Mouse (Mus musculus) embryonic facial prominence, embryonic 15.5 days (tissue): Measurements from ENCODE around the gene Immp2l. TPM values are rescaled to one million over a fixed set of nuclear protein-coding genes. Genes with fewer than 3 reads are reported as not detected.
"Not testable (repeated sequence)": the region's sequence is repeated elsewhere in the genome, so short reads cannot be mapped to it uniquely, and the experiment has no call there.

Source experiments
- ATAC-seq: fragments of 200-750 bp; cut with Nextera tagmentation; 2 replicates; pipeline ENCODE4 v1.8.0; 2017; ENCODE audit warnings: low read depth, moderate TSS enrichment; ENCODE audit not compliant: insufficient number of reproducible peaks, low FRiP score, low TSS enrichment
- H3K27ac ChIP-seq: fragments of 300-500 bp; sonication (generic); replicated peaks from 2 replicates; pipeline ENCODE4 v1.5.1; 2015; ENCODE audit warnings: mild to moderate bottlenecking, inconsistent platforms
- H3K27me3 ChIP-seq: fragments of 300-500 bp; sonication (generic); 2 replicates; pipeline ENCODE4 v1.6.1; 2015; ENCODE audit warnings: inconsistent platforms
- H3K36me3 ChIP-seq: fragments of 300-500 bp; sonication (generic); 2 replicates; pipeline ENCODE4 v1.6.1; 2015; ENCODE audit warnings: mild to moderate bottlenecking, inconsistent platforms
- H3K4me1 ChIP-seq: fragments of 300-500 bp; sonication (generic); 2 replicates; pipeline ENCODE4 v1.6.1; 2015; ENCODE audit warnings: inconsistent platforms
- H3K4me2 ChIP-seq: fragments of 300-500 bp; sonication (generic); replicated peaks from 2 replicates; pipeline ENCODE4 v1.6.1; 2015; ENCODE audit warnings: mild to moderate bottlenecking, inconsistent platforms
- H3K4me3 ChIP-seq: fragments of 300-500 bp; sonication (generic); replicated peaks from 2 replicates; pipeline ENCODE4 v1.5.1; 2015; ENCODE audit warnings: mild to moderate bottlenecking, inconsistent platforms
- H3K9ac ChIP-seq: fragments of 300-500 bp; sonication (generic); 2 replicates; pipeline ENCODE4 v1.6.1; 2015; ENCODE audit warnings: inconsistent platforms
- H3K9me3 ChIP-seq: fragments of 300-500 bp; sonication (generic); replicated peaks from 2 replicates; pipeline ENCODE4 v1.6.1; 2016; ENCODE audit warnings: inconsistent platforms
- WGBS: fragments of 180-500 bp; shearing (Covaris S2); methylation state at CpG from one replicate; pipeline ENCODE4 v1.1.7; 2015; 5-methylcytosine and 5-hydroxymethylcytosine counted together
- polyA plus RNA-seq: library from polyadenylated mRNA; unstranded; fragments of >200 nt; fragmentation: Nextera tagmentation; extraction: Ambion mirVana; gene quantifications from 2 replicates; pipeline ENCODE4 v1.2.1, GENCODE M21; 2015

Immp2l gene
- 11.0 and 11.2 TPM in 2 replicates for polyA plus RNA-seq

DNA sequence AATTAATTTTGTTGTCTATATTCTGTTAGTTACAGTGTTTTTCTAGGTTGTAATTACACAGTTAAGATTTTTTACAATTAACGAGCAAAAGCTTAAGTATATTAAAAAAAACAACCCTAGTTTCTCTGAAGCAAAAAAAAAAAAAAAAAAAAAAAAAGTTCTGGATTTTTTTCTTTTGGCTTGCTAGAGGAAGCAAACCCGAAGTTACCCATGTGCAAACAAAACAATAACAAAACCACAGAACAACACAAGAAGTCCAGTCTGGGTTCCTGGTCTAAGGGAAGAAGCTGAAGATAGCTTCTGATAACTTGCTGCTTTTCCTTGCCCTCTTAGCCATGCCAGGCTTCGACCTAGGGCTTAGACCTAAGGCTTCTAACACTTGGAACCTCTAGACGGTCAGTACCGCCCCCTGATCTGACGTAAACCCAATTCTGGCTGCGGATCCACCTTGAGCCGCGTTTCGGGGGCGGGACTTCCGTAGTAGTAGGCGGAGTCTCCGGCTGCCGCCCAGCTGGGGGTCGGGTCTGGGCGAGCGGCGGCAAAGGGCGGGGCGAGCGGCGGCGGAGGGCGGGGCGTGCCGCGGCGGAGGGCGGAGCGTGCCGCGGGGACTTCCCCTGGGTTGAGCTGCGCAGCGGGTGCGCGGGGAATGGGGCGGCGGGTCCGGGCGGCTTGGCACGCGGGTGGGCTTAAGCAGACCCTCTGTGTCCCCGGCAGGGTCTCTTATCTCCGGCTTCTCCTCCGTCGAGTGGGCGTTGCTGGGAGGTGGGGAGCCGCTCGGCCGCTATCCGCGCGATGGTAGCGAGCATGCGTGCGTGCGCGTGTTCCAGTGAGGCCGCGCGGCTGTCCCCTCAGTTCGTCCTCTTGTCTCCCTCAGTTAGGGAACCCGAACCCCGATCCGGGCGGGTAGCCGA, at the start of gene Immp2l:
Immp2l (plus strand) TSS at position 580 of the 911 bp plus-strand sequence.
- Histone ChIP-seq H3K9ac (peak within 1 kb of the TSS; percentile 63), H3K27ac (peak within 1 kb of the TSS; percentile 66), H3K4me1 (no peaks in the 10 kb centered on the region), H3K36me3 (no peaks in the 10 kb centered on the region), H3K9me3 (no peaks in the 10 kb centered on the region), H3K4me3 (peak within 1 kb of the TSS; percentile 63), H3K4me2 (peak within 1 kb of the TSS; percentile 76), H3K27me3 (no peaks in the 10 kb centered on the region)
- 3% methylated on average over 53 of the region's 68 CpGs for WGBS
- peak; percentile 97 for ATAC-seq

DNA sequence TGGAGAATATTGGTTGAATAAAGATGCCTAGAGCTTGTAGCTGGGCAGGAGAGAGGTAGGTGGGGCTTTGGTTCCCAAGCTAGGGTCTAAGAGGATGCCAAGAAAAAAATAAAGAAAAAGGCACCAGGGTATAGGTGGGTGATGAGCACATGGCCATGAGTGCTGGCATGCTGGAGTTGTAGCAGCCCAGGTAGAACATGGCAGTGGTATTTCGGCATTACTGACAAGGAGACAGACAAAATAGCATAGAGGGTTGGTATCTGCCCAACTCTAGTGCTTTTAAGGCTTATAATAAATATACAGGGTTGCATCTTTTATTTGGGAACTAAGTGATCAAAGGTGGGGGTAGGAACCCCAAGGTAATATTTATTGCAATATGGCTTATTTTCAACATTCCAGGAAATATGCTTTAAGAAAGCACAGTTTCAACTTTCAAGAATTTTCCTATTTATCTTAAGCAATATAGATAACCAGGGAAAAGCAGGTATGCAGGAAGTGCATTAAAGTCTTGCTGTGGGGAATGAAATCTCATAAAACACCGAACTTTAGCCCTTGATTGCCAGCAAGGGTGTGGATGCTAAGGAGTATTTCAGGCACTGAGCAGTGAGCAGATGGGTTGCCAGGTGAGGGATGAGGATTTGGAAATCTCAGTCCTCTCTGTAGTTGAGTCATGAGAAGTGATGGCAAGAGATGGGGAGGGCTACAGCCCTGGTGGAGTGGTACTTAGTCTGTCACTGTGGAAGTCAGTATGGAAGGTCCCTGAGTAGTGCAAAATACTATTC, 45.0 kb upstream of the Immp2l start:
- no peaks in the 10 kb centered on the region for H3K4me1 ChIP-seq
- WGBS: 92% methylated on average over 2 of the region's 2 CpGs
- ATAC-seq: no peak
- H3K27ac ChIP-seq: no peak overlapping the region
- no peak overlapping the region for H3K9ac ChIP-seq
- no peaks in the 10 kb centered on the region for H3K36me3 ChIP-seq
- H3K9me3 ChIP-seq: no peaks in the 10 kb centered on the region
- no peaks in the 10 kb centered on the region for H3K27me3 ChIP-seq
- no peak overlapping the region for H3K4me3 ChIP-seq
- H3K4me2 ChIP-seq: no peak overlapping the region

DNA sequence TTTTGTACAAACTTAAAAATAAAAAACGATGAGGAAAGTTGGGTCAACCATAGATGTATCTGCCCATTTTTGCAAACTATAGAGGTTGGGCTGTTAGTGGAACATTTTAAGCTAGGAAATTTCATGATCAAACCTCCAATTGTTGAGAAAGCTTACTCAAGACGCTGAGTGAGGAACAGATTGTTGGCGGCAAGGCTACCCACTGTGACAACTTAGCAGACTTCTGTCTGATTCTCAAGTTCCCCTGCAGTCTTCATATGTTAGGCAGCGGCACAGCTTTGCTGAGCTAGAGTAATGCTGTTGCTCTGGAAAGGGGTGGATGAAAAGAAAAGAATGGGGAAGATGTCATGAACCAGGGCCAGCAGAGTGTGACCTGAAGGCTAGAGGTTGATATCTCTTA, 44.2 kb upstream of the Immp2l start:
- Histone ChIP-seq H3K4me2 (no peak overlapping the region), H3K4me3 (no peak overlapping the region), H3K36me3 (no peaks in the 10 kb centered on the region), H3K9ac (no peak overlapping the region), H3K4me1 (no peaks in the 10 kb centered on the region), H3K27ac (no peak overlapping the region), H3K27me3 (no peaks in the 10 kb centered on the region), H3K9me3 (no peaks in the 10 kb centered on the region)
- WGBS: 79% methylated on average over 4 of the region's 4 CpGs
- ATAC-seq: no peak

DNA sequence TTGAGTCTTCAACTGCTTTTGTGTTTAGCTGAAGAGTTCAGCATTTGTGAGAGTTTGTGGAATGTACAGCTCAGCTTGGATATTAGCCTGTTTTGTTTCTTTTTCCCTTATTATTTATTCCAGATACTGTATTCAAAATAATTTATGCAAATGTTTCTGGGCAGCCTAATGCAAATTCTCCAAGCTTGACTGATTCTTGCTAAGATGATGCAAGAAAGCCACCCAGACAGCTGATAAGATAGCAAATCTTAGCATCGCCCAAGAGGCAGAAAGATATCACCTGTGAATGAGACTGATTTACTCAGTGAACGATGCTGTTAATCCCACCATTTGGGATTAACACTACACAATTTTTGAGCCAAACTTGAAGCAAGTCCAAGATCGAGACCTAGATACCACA, 43.7 kb upstream of the Immp2l start:
- 65% methylated on average over 3 of the region's 3 CpGs for WGBS
- H3K4me1 ChIP-seq: no peaks in the 10 kb centered on the region

DNA sequence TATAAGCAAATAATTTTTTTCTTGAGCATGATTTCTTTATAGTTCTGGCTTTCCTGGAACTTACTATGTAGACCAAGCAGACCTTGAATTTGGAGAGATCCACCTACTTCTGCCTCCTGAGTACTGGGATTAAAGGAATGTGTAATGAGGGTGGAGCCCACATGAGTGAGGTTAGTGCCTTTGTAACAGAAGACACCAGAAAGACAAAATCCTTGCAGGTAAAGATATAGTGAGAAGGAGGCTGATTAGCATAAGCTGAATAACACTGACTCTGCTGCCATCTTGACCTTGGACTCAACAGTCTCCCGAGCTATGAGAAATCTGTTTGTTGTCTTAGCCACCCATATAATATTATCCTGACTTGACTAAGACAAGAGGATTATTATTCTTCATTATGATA, 40.9 kb upstream of the Immp2l start:
- Histone ChIP-seq H3K9me3 (no peaks in the 10 kb centered on the region), H3K4me2 (no peak overlapping the region), H3K27me3 (no peaks in the 10 kb centered on the region), H3K4me3 (no peak overlapping the region), H3K4me1 (no peaks in the 10 kb centered on the region), H3K9ac (no peak overlapping the region), H3K36me3 (no peaks in the 10 kb centered on the region), H3K27ac (no peak overlapping the region)
- WGBS: 78% methylated on average over 1 of the region's 1 CpGs
- no peak for ATAC-seq

More for the DNA sequence above, 43.7 kb upstream of the Immp2l start:
- H3K27me3 ChIP-seq: no peaks in the 10 kb centered on the region
- ATAC-seq: no peak
- no peak overlapping the region for H3K4me2 ChIP-seq
- H3K4me3 ChIP-seq: no peak overlapping the region
- no peak overlapping the region for H3K27ac ChIP-seq
- H3K9me3 ChIP-seq: no peaks in the 10 kb centered on the region
- H3K9ac ChIP-seq: no peak overlapping the region
- H3K36me3 ChIP-seq: no peaks in the 10 kb centered on the region

DNA sequence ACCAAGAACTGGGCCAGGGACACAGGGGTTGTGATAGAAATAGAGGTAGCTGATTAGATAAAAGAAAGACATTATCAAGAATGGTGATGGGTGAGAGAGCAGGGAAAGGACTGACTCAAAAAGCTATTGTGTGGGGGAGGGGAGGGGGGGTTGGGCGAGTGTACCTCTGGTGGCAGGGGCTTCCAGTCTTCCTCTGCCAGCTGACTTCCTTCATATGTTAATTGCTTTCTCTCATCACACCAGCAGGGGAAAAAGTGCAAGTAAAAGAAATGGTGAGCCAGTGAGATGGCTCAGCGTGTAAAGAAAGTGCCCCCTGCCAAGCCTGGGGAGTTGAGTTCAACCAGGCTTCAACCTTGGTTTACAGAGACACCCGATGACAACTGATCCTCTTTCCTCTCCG, 39.2 kb upstream of the Immp2l start:
- Histone ChIP-seq H3K36me3 (no peaks in the 10 kb centered on the region), H3K27ac (no peak overlapping the region), H3K9ac (no peak overlapping the region), H3K4me2 (no peak overlapping the region), H3K4me3 (no peak overlapping the region), H3K27me3 (no peaks in the 10 kb centered on the region), H3K9me3 (no peaks in the 10 kb centered on the region), H3K4me1 (no peaks in the 10 kb centered on the region)
- 26% methylated on average over 4 of the region's 4 CpGs for WGBS
- ATAC-seq: no peak

DNA sequence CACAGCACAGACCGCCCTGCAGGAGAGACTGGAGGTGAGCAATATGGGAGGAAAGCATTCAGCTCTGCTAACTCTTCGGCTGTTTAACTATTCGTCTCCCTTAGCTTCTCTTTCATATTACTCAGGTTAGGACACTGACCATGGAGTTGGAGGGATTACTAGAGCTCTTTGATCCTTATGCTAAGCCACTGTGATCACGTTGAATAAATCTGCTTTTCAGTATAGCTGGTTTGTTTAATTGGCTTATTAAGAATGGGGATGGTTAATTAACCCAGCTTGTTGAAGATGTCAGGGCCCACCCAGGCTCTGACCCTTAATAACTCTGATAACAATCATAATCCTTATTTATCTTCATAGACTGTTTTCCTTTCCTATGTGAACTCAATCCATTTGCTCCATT, 38.1 kb upstream of the Immp2l start:
- no peaks in the 10 kb centered on the region for H3K36me3 ChIP-seq
- no peak overlapping the region for H3K9ac ChIP-seq
- no peak for ATAC-seq
- no peak overlapping the region for H3K4me2 ChIP-seq
- H3K4me1 ChIP-seq: no peaks in the 10 kb centered on the region
- H3K27ac ChIP-seq: no peak overlapping the region
- H3K9me3 ChIP-seq: no peaks in the 10 kb centered on the region
- no peak overlapping the region for H3K4me3 ChIP-seq
- 71% methylated on average over 4 of the region's 4 CpGs for WGBS
- no peaks in the 10 kb centered on the region for H3K27me3 ChIP-seq

DNA sequence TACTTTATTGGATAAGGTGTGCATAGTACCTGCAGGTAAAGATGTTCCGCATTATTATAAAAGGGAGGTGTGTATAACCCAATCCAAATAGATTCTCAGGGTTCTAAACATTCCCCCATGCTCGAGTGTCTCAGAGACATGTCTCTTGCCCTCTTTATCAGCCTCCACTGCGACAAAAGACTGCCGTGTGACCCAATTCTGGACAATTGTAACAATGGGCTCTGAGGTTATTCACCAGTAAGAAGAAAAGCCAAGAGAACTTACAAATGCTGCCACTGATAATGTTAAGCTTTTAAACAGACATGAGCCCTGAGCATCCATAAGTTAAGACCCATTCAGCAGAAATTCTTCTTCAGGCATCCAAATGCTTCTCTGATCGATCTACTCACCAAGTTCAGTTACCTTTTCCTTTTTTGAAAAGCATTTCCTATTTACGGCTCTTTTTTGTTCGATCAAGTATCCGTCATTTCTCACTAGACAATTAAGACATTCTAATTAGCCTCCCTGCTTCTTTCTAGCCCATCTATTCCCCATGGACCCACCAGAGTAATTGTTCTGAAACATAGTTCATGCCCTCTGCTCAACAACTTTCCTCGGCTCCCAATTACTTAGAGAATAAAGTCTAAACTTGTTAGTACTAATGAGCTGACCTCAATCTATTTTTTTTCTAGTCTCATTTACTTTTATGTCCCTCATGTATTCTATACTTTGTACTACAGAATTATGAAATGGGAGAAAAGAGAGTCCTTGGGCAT, 35.4 kb upstream of the Immp2l start:
- no peaks in the 10 kb centered on the region for H3K27me3 ChIP-seq
- no peak for ATAC-seq
- no peaks in the 10 kb centered on the region for H3K4me1 ChIP-seq
- no peak overlapping the region for H3K9ac ChIP-seq
- no peak overlapping the region for H3K4me2 ChIP-seq
- no peak overlapping the region for H3K4me3 ChIP-seq
- no peaks in the 10 kb centered on the region for H3K36me3 ChIP-seq
- H3K9me3 ChIP-seq: no peaks in the 10 kb centered on the region
- H3K27ac ChIP-seq: no peak overlapping the region
- 83% methylated on average over 9 of the region's 9 CpGs for WGBS

DNA sequence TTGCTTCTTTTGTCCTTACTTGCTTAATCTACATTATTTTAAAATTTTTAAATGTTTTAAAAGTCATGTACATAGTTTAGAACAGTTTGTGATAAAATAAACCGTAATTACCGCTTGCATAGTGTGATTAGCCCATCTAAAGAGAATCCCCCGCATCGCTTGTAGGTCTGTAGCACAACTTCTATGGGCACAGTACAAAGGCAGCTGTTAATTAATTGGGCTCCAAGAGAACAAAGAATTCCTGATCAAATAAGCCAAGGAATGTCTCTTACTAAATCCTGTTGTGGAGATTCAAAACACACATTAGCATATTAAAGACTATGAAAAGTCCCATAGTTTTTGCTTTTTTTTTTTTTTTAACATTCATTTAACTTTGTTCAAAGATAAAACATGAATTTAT, 32.2 kb upstream of the Immp2l start:
- 82% methylated on average over 4 of the region's 4 CpGs for WGBS
- no peak overlapping the region for H3K4me3 ChIP-seq
- no peaks in the 10 kb centered on the region for H3K36me3 ChIP-seq
- H3K9me3 ChIP-seq: no peaks in the 10 kb centered on the region
- H3K4me1 ChIP-seq: no peaks in the 10 kb centered on the region
- no peak for ATAC-seq
- no peak overlapping the region for H3K9ac ChIP-seq
- H3K27me3 ChIP-seq: no peaks in the 10 kb centered on the region
- H3K4me2 ChIP-seq: no peak overlapping the region
- no peak overlapping the region for H3K27ac ChIP-seq

DNA sequence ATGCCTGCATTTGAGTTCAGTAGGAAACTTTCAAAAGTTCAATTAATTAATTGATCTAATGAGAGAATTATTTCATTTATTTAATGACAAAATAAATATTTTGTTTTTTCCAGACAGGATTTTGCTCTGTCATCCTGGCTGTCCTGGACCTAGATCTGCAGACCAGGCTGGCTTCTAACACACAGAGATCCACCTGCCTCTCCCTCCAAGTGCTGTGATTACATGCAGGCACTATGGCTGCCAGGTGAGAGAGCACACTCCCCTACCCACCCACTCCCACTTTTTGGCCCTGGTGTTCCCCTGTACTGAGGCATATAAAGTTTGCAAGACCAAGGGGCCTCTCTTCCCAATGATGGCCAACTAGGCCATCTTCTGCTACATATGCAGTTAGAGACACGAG, 31.7 kb upstream of the Immp2l start:
- H3K9me3 ChIP-seq, ATAC-seq: not testable (repeated sequence)
- WGBS: 86% methylated on average over 1 of the region's 1 CpGs

DNA sequence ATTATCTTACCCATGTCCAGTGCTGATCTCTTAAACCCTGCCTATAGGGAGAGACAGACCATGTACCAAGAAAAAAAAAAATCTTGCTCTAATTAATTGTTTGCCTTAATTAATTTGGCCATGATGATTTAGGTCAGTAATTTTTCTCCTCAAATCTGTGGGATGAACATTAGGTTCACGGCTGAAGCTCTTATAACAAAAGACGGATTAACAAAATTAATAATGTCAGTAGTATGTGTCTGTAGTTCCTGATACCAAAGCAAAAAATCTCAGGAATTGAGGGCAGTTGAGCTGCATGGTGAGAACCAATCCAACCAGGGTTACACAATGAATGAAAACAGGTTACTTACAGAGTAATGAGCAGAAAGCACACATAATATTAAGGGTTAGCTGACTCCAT, 29.0 kb upstream of the Immp2l start:
- no peaks in the 10 kb centered on the region for H3K27me3 ChIP-seq
- no peak overlapping the region for H3K9ac ChIP-seq
- WGBS: 83% methylated on average over 2 of the region's 2 CpGs
- no peak overlapping the region for H3K4me3 ChIP-seq
- no peaks in the 10 kb centered on the region for H3K36me3 ChIP-seq
- H3K4me2 ChIP-seq: no peak overlapping the region
- no peaks in the 10 kb centered on the region for H3K4me1 ChIP-seq
- no peak overlapping the region for H3K27ac ChIP-seq
- no peaks in the 10 kb centered on the region for H3K9me3 ChIP-seq
- ATAC-seq: no peak

More for the DNA sequence above, 31.7 kb upstream of the Immp2l start:
- not testable (repeated sequence) for H3K9ac ChIP-seq, H3K4me1 ChIP-seq, H3K36me3 ChIP-seq, H3K4me3 ChIP-seq, H3K27ac ChIP-seq, H3K4me2 ChIP-seq, H3K27me3 ChIP-seq
